Mouse (Mus musculus) layer of hippocampus, adult 8-10 months (tissue): ENCODE measurements at regions not wholly inside any gene's neighbourhood (a gene's known extent, or its start where the extent isn't known, plus 50 kb on each side); places are given as distances from the start of the nearest gene placed in this dataset.

Experiments used
- DNase-seq, 2 experiments: peaks; one replicate each; pipeline ENCODE4 v3.0.0; 2022; ENCODE audit warnings: low spot score in 2 of 2

DNA sequence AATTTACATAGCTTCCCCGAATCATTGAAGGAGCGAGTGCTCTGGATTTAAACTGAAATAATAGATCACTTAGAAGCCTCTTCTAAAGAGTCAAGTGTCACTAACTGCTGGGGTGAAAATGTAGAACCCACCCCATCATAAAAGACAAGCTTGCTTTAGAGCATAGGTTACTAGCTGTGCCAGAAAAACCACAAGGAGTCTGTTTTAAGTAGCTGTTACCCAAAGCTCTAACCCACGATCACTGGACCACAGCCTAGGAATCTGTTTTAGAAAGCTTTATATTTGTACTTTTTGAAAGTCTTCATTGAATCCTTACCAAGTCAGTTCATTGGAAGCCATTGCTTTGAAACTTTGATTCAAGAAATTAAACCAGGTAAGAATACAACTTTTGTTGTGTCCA, 233.7 kb upstream of the Dcn start:
- DNase-seq = no peak

- no peak for DNase-seq
Measured at GRCm38 (mm10) chr10:97248522-97248921, 230.9 kb upstream of the Dcn start.

- no peak for DNase-seq
Measured at GRCm38 (mm10) chr10:97249760-97250159, 229.6 kb upstream of the Dcn start.

GRCm38 (mm10) chr10:97250167-97250566, 229.2 kb upstream of the Dcn start:
- DNase-seq = no peak

GRCm38 (mm10) chr10:97265959-97266517, 213.4 kb upstream of the Dcn start:
- DNase-seq = no peak

GRCm38 (mm10) chr10:97282416-97282815, 197.0 kb upstream of the Dcn start:
- DNase-seq = no peak

- no peak for DNase-seq
Measured at GRCm38 (mm10) chr10:97282841-97283496, 196.4 kb upstream of the Dcn start.

- no peak for DNase-seq
Measured at GRCm38 (mm10) chr10:97304791-97305355, 174.5 kb upstream of the Dcn start.

DNA sequence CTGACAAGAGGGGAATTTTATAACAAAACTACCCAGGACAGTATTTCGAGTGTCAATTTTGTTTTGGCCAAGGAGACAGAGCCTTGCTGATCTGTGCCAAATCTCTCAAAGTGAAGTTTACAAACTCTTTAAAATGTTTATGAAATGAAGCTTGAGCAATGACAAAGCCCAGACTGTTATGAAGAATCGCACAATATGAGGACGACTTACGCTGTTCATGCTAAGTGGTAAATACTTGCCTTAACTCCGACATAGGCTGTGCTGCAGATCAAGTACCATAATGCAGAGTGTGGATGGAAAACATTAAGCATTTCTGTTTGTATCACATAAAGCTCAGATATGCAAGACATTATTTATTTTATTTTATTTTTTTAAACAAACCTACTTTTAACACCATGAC, 169.8 kb upstream of the Dcn start:
- no peak for DNase-seq

DNA sequence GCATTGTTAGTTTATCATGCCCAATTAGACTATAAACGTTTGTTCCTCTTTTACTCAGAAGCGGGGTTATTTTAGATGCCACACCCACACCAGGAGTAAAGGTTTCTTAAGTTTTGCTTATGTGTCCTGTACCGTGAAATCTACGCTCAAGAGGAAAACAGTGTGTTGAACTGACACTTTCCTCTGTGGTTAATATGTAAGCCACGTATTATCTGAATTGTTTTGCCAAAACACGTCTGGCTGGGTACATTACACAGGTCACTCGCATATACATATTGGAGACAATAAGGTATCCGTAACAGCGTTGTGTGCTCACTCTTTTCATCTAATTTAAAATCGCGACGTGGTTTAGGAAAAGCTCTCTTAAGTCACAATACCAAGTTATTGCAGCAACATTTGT, 166.9 kb upstream of the Dcn start:
- DNase-seq = peak in 1 of 2 experiments; percentile 6

- DNase-seq = peak; percentile 91 to 96
Measured at GRCm38 (mm10) chr10:97312978-97313377, 166.4 kb upstream of the Dcn start.

GRCm38 (mm10) chr10:97313407-97313901, 166.0 kb upstream of the Dcn start:
- peak; percentile 93 to 94 for DNase-seq

GRCm38 (mm10) chr10:97332639-97333038, 146.8 kb upstream of the Dcn start:
- no peak for DNase-seq

GRCm38 (mm10) chr10:97334044-97334443, 145.4 kb upstream of the Dcn start:
- no peak for DNase-seq

DNA sequence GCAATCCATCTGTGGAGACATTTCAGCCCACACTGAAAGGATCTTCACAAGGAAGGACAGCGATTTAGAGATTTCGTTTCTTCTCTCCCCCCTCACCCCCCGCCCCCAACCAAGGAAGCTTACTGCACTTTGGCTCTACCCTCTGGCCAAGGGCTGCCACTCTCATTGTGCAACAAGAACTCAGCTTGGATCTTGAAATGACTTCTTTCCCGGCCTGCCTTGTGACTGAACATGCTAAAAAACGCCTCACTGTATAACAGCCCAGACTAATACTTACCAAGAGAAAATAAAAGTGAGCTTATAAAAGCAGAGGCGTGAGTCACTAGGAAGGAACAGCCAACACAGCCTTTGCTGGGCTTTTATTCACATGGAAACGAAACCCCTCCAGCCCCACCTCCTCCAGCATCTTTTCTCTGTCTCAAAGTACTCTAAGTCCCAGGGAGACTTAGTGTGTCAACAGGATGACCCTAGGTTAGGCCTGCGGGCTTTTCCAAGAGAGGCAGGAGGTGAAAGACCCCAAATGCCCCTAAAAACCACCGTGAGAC, 144.7 kb upstream of the Dcn start:
- no peak for DNase-seq

GRCm38 (mm10) chr10:97338033-97338692, 141.2 kb upstream of the Dcn start:
- DNase-seq = no peak

DNA sequence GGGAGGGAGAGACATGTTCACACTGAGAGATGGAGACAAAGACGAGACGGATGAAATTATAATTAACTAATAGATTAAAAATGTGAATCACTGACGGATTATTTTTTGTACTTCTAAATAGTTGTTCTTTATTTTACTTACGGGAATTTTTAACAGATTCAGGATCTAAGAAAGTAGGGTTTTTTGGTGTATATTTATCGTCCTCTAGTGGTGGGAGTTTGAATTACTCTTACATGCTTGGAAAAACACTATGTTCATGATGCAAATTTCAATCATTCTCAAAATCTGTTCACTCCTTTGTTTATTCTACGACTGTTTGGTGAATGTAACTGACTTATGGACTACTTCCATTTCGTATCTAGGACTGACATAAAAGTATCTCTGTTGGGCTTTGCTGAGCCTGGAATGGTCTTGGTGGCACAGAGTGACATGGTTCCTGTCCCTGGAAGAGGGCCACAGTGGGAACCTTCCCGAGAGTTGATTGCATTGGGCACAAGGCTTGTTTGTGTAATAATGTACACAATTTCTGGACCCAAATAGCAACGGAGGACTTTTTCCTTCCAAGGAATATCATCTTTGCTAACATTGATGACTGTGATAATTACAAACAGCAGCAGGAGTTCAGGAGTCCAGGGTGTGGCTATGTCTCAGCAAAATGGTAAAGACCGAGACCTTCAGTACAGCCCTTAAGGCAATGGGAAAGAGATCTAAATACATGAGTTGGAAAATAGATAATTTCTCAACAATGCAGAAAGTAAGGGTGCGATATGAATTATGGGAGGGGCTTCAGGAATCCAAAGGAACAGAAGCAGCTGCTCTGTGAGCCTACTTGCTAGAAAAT, 139.3 kb upstream of the Dcn start:
- DNase-seq = no peak

- DNase-seq = peak; percentile 32 to 78
Measured at GRCm38 (mm10) chr10:97345347-97345746, 134.1 kb upstream of the Dcn start.

- DNase-seq = no peak
Measured at GRCm38 (mm10) chr10:97346949-97347348, 132.5 kb upstream of the Dcn start.

GRCm38 (mm10) chr10:97368625-97369024, 110.8 kb upstream of the Dcn start:
- no peak for DNase-seq

DNA sequence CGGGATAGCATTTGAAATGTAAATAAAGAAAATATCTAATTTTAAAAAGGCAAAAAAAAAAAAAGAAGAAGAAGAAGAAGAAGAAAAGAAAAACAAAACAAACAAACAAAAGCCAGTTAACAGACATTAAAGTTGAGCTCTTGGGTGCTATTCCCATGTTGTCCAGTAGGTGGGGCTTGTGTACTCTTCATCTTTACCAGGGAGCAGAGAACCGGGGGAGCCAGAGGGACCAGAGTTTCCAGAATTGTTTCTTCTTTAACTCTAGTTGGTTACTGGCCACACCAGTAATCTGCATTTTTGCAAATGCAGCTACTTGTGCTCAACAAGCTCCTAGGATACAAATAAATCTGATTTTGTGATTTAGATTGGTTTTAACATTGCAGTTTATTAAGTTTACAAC, 103.6 kb upstream of the Dcn start:
- DNase-seq = peak in 1 of 2 experiments; percentile 62
